Mouse (Mus musculus) left cerebral cortex, adult 8-10 months (tissue): ENCODE results near the gene Tbx10. TPM values are rescaled to one million over a fixed set of nuclear protein-coding genes. Genes with fewer than 3 reads are reported as not detected.
"Not testable (repeated sequence)": the region's sequence is repeated elsewhere in the genome, so short reads cannot be mapped to it uniquely, and the experiment has no call there.

Experiments used
- DNase-seq, 2 experiments: peaks; one replicate each; pipeline ENCODE4 v3.0.0; 2022; ENCODE audit warnings: low spot score in 2 of 2
- total RNA-seq, 4 experiments: library from RNA; stranded (reverse); gene quantifications; 2 replicates each; pipeline ENCODE4 v1.2.4; 2022

The Tbx10 gene
- total RNA-seq, 4 experiments from 2014 or later = not detected

DNA sequence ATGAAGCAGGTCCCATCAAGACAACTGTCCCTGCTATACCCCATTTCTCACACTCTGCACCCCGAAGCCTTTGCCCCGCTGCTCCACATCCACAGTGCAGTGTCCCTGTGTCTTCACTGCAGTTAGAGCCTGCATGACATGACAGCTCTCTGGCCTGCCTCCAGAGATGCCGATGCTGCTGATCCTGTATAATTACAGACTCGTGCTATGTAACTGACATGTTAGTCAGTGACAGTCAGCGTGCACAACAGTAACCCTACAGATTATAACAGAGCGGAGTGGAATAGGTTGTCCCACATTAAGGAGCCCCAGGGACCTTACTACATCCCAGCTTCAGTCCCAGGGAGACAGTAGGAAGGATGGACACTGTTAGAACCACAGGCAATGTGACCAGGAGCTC is 17.9 kb upstream of the Tbx10 start:
- not testable (repeated sequence) for DNase-seq

DNA sequence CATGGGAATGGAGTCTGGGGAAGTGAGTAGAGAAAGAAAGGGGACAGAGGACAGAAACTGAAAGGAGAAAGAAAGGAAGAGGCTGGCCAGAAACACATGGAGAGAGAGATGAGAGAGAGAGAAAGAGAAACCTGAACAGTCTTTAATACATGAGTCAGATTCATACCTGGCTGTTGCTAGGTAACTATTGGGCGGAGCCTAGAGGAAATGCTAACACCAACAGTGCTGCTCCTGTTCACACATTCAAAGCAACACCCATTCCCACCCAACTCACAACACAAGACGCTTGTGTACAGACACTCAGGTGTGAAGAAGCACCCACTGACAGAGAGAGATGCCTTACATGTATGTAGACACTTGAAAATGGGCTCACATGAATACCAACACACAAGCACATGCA is 16.7 kb upstream of the Tbx10 start:
- DNase-seq = no peak

DNA sequence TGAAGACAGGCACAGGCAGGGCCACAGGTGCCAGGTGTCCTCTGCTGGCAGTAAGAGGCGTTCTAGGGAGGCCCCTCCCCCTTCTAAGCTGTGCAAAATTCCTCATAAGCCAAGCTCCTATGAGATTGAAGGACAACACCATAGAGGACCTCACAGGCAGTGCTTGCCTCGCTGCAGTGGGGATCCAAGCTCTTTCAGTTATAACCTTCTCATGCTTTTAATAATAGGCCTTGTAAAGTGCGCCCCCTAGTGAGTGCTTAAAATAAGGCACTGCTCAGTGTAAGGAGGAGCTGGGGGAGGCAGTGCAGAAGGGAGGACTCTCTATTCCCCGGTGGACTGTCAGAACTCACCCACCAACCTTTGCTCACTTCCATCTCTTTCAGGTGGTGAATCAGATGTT is 12.2 kb upstream of the Tbx10 start:
- peak; percentile 41 to 46 for DNase-seq

DNA sequence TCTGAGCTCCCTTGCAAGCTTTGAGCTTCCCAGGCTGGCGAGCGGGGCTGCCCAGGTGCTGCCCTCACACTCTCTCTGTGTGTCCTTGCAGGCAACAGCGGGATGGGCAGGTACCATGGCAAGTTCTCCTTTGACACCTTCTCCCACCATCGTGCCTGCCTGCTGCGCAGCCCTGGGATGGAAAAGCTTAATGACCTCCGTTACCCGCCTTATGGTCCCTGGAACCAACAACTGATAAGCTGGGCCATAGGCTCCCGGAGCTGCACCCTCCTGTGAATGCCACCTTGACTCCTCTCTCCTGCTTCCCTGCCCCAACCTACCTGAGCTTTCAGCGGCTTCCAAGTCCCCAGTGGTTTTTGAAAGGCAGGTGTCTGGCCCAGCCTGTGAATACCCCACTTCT is 11.6 kb upstream of the Tbx10 start:
- DNase-seq = no peak

DNA sequence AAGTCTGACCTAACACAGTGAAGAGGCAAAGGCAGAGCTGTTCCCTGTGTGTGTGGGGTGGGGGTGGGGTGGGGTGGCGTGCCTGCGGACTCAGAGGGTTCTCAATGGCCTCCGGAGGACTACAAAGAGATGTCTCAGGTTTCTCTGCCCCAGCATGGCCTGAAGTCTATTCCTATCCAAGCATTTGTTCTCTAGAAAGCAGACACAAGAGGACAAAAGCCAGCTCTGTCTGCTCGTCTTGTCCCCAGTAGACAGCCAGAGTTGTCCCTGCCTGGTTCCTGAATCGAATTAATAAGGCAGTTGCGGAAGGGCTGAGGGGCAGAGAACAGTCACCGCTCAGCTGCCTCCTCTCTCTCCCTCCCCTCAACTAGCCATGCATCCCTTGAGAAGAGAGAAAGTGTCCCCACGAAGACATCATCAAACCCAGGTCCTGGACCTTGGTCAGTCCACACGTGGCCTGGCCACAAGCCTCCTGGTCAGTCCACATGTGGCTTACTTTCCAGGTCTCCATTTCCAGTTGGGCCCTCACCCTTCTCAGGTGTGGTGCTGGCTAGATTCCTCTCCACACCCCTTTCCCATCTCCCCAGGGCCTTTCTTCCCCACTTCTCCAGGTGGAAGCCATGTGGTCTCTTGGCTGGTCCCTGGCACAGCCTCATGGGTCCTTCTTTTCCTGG is 8.9 kb upstream of the Tbx10 start:
- DNase-seq = no peak

DNA sequence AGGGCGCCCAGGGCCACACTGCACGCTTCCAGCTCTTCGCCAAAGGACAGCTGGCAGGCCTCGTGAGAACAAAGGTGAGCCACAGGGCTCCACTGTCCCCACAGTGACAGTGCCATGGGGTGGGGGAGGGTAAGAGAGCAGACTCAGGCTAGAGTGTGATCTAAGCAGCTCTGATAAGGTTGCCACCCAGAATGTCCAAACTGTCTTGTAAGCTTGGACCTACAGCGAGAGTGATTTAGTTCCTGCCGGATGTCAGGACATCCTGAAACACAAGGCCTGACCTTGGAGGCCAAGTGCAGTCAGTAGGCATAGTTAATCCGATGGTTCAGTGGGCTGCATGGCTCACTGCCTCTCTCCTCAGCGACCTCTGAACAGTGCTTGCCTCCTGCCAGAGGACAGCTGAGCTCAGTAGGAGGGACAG is 7.3 kb upstream of the Tbx10 start:
- no peak for DNase-seq

DNA sequence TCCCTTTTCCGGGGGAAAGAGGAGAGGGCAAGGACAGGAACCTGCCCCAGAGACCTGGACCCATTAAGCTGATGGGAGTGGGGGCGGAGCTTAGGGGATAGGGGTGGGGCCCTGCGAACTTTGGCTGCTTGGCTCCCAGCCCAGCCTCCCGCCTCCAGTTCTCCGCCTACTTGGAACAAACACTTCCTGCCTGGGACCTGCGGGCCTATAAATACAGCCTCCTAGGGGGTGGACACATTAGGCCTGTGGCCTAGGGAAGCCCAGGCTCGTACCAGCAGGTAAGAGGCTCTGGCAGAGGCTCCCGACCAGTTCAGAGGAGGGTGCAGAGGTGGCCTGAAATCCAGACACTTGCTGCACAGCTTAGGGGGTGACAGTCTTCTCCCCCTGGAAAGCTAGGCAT is 6.2 kb upstream of the Tbx10 start, which contains the start of gene Acy3:
TSS of gene Acy3 (plus strand) at position 237 of the 400 bp plus-strand sequence.
- peak; percentile 34 to 43 for DNase-seq

DNA sequence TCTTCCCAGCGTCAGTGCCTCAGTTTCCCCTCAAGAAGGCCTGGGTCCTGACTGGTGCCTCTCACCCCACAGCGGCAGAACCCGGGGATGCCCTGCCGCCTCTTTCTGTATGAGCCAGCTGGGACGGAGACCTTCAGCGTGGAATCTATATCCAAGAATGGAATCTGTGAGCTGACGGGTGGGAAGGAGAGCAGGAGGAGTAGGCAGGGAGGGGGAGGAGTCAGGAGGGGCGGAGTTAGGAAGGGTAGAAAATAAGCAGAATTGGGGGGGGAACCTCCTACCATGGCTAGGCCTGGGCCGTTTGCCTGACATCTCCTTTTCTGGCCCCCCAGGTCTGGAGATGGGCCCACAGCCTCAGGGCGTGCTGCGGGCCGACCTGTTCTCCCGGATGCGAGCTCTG is 4.5 kb upstream of the Tbx10 start:
- DNase-seq = no peak

DNA sequence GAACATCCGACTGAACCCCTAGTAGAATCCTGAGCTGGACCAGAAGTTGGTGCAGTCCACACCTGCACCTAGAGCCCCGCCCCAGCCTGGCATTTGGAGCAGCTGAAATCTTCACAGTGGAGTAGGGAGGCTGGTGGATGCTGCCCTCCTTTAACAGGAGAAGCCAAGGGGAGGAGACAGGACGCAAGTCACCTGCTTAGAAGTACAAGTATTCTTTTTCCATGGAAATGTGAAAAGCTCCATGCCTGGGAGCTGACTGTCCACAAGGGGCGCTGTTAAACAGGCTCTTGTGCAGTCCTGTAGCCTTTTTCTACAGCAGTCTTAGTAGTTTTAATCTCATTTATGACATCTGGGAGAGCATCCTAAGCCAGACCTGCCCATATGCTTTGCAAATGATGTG is 3.8 kb upstream of the Tbx10 start:
- no peak for DNase-seq

DNA sequence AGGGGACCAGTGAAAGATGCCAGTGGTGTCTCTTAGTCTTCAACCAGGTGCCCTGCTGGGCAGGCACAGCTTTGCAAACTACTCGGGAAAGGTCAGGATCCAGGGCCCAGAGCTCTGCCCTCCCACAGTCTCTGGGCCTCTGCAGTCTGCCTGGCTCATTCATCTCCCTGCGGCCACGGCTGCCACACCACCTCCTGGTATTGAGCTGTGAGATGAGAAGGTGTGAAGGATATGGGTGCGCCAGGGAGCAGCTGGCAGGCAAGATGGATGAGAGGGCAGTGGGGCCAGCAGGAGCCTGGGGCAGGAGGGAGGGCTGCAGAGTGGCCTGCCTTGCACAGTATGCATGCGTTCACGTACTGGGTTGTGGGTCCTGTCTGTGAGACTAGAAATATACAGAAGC is 1.7 kb upstream of the Tbx10 start:
- no peak for DNase-seq

DNA sequence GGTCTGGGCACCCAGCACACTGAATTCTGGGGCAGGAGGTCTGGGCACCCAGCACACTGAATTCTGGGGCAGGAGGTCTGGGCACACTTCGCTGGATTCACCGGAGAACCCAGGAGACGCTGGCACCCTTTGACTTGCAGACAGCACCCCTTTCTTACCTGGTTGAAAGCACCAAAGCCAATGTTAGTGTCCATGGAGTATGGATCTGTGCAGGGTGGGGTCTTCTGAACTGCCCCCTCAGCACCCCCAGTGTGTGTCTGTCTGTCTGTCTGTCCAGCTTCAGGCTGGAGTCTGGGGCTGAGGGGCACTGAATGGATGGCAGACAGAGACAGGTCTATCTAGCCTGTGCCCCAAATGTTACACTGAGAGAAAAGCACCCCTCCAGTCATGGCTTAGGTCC is 990 bp upstream of the Tbx10 start:
- no peak for DNase-seq

DNA sequence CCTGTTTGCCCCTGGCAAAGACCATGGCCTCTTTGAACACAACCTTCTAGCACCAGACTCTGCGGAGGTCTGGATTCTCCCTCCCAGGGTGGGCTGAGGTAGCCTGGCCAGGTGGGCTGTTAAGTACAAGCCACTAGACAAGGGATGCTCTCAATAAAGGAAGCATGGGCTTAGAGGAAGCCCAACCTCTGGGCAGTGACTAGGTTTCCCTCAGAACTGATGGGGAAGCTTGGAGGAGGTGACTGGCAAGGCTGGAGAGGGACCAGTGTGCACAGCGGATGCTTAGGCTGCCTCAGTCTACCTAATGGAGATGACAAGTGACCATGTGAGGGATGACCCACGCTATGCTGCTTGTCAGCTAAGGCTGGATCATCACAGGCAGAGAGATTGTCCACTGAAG is 586 bp upstream of the Tbx10 start:
- no peak for DNase-seq

DNA sequence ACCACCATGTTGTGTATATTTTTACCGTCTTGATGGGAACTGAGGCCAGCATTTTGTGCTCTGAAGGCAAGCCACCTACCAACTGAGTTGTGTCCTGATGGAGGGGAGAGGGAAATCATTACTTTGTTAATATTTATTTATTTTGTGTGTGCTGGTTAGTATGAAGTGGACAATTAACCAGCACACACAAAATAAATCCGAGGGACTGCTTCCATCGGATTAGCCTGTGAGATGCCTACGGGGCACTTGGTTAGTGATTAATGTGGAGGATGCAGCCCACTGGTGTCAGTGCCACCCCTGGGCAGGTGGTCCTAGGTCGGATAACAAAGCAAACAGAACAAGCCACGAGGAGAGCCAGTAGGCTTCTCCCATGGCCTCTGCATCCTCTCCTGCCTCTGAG is 2.4 kb downstream of the Tbx10 start:
- DNase-seq = no peak

DNA sequence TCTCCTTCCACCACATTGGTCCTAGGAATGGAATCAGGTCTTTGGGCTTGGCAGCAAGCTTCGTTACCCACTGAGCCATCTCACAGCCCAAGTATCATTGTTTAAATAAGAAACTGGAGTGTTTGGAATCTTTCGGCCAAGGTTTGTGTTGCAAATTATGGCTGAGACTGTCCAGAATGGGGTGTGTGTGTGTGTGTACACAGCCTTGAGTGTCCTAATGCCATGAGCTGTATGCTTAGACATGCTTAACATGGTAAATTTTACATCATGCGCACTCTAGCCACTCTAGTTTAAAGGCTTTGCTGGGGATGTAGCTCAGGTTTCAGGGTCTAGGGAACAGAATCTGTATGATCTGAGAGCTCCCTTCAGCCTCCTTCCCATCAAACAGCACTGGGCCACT is 3.0 kb downstream of the Tbx10 start:
- DNase-seq = no peak

DNA sequence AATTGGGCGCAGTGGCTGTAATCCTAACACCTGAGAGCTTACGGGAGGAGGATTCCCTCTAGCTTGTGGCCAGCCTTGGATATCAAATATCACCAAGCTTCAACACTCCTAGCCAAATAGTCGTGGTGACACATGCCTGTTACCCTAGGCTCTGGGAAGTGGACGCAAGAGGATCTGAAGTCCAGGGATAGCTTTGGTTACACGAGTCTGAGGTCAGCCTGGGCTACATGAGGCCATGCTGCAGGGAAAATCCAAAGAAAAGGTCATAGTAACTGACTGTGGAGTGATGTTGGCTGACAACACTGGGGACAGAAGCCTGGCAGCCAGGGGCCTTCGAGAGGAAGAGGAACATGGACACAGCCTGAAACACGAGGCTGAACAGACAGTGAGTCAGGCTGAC is 3.6 kb downstream of the Tbx10 start:
- DNase-seq = no peak

DNA sequence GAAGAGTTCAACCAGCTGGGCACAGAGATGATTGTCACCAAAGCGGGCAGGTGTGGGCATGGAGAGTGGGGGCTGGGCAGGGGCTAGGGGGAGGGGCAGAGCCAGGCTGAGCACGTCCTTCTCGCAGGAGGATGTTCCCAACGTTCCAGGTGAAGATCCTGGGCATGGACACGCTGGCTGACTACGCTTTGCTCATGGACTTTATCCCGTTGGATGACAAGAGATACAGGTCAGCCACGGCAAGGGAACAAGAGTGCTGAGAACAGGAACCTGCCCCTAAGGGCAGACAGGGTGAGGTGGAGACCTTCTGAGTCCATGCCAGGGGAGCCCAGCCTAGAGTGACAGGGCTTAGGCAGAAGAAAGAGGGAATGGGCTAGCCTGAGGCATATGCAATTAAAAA is 4.2 kb downstream of the Tbx10 start:
- no peak for DNase-seq

DNA sequence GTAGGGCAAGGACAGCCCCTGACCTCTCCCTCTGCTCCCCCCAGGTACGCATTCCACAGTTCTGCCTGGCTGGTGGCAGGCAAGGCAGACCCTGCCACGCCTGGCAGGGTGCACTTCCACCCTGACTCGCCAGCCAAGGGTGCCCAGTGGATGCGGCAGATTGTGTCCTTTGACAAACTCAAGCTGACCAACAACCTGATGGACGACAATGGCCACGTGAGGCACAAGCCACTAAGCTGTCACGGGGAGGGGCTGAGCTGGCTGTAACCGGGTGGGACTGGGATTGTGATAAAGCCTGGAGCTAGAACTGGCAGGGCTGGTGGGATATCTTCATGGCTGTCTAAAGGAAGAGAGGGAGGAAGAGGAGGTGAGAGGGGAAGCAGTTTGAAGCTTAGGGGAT is 4.7 kb downstream of the Tbx10 start:
- DNase-seq = no peak

DNA sequence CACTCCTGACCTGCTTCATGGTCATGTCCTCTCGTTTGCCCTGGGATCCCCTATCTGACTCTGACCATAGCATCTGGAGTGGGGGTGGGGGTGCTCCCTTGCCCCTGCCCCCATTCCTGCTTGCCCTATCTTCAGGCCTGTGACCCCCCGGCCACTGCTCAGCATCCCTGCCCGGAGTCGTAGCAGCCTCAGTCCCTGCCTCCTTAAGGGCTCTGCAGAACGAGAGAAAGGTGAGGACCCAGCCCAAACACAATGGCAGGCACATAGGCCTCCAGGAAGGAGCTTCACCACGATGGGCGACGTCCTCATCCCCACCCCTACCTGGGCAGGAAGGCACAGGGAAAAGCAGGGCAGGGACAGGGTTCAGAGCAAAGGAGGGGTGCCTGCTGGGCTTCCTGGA is 5.8 kb downstream of the Tbx10 start:
- DNase-seq = no peak

DNA sequence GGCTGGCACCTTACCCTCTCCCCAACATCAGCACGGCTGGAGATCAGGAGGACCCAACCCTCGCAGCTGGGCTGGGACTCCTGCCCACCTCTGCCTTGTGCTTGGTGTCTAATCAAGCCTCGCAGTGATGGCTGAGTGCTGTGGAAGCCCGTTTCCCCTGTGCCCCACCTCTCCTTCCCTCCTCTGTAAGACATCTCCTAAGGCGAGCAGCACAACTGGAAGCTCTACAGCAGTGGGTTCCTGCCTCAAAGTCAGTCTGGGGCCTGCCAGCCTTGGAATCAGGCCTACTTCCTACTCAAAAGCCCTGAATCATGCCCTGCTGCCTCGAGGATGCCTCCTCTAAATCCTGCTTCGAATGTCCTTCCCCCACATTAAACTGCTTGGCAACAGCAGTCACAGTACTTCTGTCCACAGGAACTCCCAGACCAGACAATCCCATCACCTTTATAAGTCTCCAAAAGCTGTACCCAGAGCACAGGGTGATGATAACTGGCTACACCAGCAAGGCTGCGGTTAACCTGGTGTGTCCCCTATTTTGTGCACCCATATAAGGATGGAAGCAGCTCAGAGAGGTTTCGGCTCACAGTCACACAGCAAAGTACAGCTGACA is 6.7 kb downstream of the Tbx10 start:
- no peak for DNase-seq

DNA sequence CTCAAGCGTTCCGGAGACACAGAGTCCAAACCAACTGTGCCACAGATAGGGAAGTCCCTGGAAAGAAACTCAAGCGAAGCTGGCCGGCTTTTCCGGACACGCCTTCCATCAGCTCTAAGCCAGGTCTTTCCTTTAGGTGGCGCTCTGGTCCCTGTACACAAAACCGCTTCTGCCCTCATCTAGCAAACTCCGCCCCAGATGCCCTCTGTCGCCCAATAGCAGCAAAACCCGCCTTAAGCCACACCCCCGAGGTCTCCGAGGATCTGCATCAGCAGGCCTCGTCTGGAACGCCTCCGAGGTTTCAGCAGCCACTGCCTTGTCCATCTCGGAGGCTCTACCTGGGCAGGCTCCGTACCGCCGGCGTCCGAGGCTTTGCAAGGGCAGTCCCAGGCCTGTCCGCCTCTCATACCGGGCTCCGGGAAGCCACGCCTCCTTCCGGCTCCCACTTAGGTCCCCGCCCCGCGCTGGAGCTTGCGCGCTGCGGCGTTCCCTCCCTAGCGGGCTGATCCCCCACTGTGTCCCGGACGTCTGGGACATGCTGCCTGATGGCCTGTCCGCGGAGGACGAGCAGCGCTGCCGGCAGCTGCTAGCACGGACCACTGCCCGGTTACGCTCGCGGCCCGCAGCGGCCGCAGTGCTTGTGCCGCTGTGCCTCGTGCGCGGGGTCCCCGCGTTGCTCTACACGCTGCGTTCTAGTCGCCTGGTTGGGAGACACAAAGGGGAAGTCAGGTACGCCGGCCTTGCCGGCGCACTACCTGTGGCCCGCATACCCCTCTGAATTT is 7.8 kb downstream of the Tbx10 start, which contains the start of the genes Nudt8 and Gm49405:
TSS of gene Nudt8 (plus strand) at position 462 of the 782 bp plus-strand sequence.
TSS of gene Gm49405 (plus strand) at position 508 of the 782 bp plus-strand sequence.
- DNase-seq = peak; percentile 93 to 95

DNA sequence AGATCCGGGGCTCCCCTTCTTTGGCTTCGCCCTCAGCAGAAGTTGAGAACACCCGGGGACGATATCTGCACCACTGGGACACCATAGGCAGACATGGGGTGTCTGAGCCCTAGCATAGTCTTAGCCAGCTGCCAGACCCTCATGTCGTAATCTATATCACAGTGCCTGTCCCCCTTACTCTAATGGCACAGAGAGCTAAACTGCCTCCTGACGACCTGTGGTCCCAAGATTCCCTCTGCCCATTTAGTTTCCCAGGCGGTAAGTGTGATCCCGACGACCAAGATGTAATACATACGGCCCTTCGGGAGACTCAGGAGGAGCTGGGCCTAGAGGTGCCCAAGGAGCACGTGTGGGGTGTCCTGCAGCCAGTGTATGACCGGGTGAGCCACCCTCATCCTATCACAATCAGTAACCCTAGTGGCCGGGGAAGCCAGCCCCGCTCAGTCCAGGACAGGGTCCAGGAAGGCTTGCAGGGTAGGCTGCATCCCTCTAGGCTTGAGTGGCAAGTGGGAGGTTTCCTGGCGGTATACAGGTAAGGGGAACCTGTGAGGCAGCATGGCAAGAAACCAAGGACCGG is 8.5 kb downstream of the Tbx10 start:
- no peak for DNase-seq

DNA sequence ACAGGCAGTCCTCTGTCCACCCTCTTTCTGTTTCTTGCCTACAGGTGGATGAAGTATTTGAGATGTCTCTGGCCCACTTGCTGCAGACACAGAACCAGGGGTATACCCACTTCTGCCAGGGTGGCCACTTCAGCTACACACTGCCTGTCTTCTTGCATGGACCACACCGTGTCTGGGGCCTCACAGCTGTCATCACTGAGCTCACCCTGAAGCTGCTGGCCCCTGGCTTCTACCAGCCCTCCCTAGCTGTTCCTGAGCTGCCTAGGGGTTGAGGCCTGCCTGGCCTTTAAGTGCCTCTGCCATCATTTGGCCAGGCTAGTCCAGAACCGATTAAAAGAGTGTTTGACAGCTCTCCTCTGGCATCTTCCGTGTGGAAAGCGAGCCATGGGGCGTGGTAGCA is 9.2 kb downstream of the Tbx10 start:
- DNase-seq = no peak
